Mouse (Mus musculus) small intestine, adult 2 months (tissue): ENCODE results near the gene Aco2. TPM values are rescaled to one million over a fixed set of nuclear protein-coding genes. Genes with fewer than 3 reads are reported as not detected.
"Not testable (repeated sequence)": the region's sequence is repeated elsewhere in the genome, so short reads cannot be mapped to it uniquely, and the experiment has no call there.

Experiments
- H3K27ac ChIP-seq: fragments of 200-500 bp; 2 replicates; pipeline ENCODE4 v1.5.1; 2012; ENCODE audit warnings: low read depth, low read length, control low read depth, inconsistent platforms; ENCODE audit not compliant: insufficient read depth
- H3K27me3 ChIP-seq: fragments of 200-500 bp; 2 replicates; pipeline ENCODE4 v1.6.1; 2012; ENCODE audit warnings: mild to moderate bottlenecking, moderate library complexity, low read length, inconsistent platforms; ENCODE audit not compliant: control insufficient read depth, insufficient read depth
- H3K36me3 ChIP-seq: fragments of 200-500 bp; 2 replicates; pipeline ENCODE4 v1.6.1; 2012; ENCODE audit warnings: mild to moderate bottlenecking, low read length, control low read depth, inconsistent platforms; ENCODE audit not compliant: control insufficient read depth, insufficient read depth
- H3K4me1 ChIP-seq: fragments of 200-500 bp; 2 replicates; pipeline ENCODE4 v1.6.1; 2012; ENCODE audit warnings: low read length, inconsistent platforms, mixed read lengths; ENCODE audit not compliant: control insufficient read depth, insufficient read depth, insufficient read length
- H3K4me3 ChIP-seq: fragments of 200-500 bp; 2 replicates; pipeline ENCODE4 v1.5.1; 2012; ENCODE audit warnings: low read depth, mild to moderate bottlenecking, control low read depth, inconsistent platforms, low read length, moderate library complexity
- CTCF ChIP-seq: fragments of 200-500 bp; IDR thresholded peaks from 2 replicates; pipeline ENCODE4 v1.5.1; 2012; ENCODE audit warnings: low read depth, mild to moderate bottlenecking, control low read depth, inconsistent platforms, low read length, moderate library complexity, mixed read lengths; ENCODE audit not compliant: insufficient replicate concordance, insufficient read length; ENCODE audit errors: extremely low read depth
- POLR2A ChIP-seq: fragments of 200-500 bp; IDR thresholded peaks from 2 replicates; pipeline ENCODE4 v1.6.1; 2012; ENCODE audit warnings: low read depth, mild to moderate bottlenecking, control low read depth, inconsistent platforms, low read length, moderate library complexity
- WGBS: fragments of 180-500 bp; shearing (Covaris S2); methylation state at CpG from one replicate; pipeline ENCODE4 v1.1.7; 2018; 5-methylcytosine and 5-hydroxymethylcytosine counted together
- polyA plus RNA-seq: library from polyadenylated mRNA; depleted of rRNA; stranded (reverse); fragments of >200 nt; gene quantifications from 2 replicates; pipeline ENCODE4 v1.2.3, GENCODE M21; 2012

Gene Aco2
- polyA plus RNA-seq, 1 experiment, result 416 TPM

DNA sequence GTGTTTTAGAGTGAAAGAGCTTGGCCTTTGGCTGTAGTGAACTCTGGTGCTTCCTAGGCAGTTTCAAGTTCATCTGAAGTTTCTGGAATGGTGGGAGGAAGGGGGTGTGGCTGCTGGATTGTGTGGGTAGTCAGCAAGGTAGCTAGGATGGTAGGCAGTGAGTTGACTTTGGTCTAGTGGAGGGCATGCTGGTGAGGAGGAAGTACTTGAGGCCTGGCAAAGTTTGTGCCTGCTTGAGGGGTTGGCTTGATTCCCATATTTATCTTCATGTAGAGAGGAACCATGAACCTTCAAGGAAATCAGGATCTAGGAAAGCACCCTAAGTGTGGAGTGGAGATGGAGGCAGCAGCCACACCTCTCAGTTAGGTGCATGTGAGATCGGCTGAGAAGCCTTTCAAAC lies 21.9 kb downstream of the Aco2 start:
- Histone ChIP-seq H3K36me3 (peaks cover 62% of the 10 kb centered on the region), H3K4me3 (no peak overlapping the region), H3K27ac (peak overlapping the region; percentile 84), H3K4me1 (peaks cover 34% of the 10 kb centered on the region), H3K27me3 (no peaks in the 10 kb centered on the region)
- TF ChIP-seq CTCF (no peak), POLR2A (no peak)
- WGBS, result 23% methylated on average over 1 of the region's 1 CpGs

DNA sequence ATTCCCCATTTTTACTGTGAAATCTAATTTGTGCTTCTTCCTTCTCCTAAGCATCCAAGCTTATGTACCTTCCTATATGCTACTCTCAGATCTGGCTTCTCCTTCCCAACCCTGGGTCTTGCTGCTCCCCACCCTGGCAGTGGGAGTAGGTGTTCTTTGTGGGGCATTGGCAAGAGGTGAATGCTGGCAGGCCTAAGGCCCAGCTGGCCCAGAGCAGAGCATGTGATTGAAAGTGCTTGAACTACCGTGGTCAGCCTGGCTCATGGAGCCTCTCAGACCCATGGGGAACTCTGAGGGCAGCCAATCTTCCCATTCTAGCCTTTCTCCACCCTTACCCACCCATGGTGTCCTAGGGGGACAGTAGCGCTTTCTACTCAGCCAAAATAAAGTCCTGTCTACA lies 24.3 kb downstream of the Aco2 start:
- TF ChIP-seq POLR2A (no peak), CTCF (no peak)
- peaks cover 59% of the 10 kb centered on the region for H3K36me3 ChIP-seq
- H3K27me3 ChIP-seq, result no peaks in the 10 kb centered on the region
- WGBS, result 67% methylated on average over 2 of the region's 2 CpGs
- H3K4me3 ChIP-seq, result no peak overlapping the region
- H3K27ac ChIP-seq, result no peak overlapping the region
- H3K4me1 ChIP-seq, result peaks cover 38% of the 10 kb centered on the region

DNA sequence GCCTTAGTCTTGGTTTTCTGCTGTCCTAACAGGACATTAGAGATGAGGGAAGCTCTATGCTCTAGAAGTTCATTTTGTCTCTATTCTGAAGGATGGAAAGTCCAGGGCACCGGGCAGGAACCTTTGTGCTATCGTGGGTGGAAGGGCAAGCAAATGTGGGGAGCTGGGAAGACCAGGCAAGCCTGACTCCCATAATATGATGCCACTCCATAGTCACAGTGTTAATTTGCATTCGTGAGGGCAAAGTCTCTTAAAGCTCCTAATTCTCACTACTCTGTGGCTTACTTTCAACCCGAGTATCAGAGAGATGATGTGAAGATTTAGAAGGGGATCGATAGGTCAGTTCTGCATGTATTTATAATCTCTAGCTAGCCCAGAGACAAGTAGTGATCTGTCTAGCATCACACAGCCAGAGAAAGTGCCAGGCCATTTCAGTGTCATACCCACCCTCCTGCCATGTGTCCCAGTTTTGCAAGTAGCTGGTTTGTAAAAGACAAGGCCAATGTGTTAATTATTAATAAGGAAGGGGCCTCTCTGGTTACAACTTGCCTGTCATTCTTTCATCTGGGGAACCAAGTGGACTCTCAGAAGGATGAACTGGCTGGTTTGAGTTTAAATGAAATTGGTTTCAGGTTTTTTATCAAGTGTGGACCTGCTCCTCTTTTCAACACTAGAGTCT lies 25.6 kb downstream of the Aco2 start:
- peaks cover 28% of the 10 kb centered on the region for H3K4me1 ChIP-seq
- H3K4me3 ChIP-seq, result no peak overlapping the region
- TF ChIP-seq CTCF (no peak), POLR2A (no peak)
- peaks cover 61% of the 10 kb centered on the region for H3K36me3 ChIP-seq
- peak overlapping the region; percentile 80 for H3K27ac ChIP-seq
- no peaks in the 10 kb centered on the region for H3K27me3 ChIP-seq
- 39% methylated on average over 5 of the region's 5 CpGs for WGBS

DNA sequence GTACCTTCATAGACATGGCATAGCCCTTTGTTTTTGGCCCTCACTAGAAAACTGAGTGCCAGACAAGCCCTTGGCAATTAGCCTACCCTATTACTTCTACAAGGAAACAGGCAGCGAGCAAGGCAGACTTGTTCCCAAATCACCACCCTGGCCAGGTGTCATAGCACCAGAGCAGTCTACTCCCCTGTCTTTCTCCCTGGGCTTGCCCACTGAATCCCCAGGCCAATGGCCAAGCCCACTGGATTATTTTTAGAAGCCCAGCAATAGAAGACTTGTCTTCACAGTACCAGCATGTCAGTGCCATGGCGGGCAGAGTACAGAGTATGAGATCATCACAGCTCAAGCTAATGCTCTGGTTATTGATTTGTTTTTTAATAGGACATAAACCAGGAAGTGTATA lies 26.6 kb downstream of the Aco2 start:
- Histone ChIP-seq H3K36me3 (peaks cover 67% of the 10 kb centered on the region), H3K4me1 (peaks cover 26% of the 10 kb centered on the region), H3K27ac (peak overlapping the region; percentile 80), H3K4me3 (no peak overlapping the region), H3K27me3 (no peaks in the 10 kb centered on the region)
- 33% methylated on average over 2 of the region's 2 CpGs for WGBS
- no peak for TF ChIP-seq POLR2A
- TF ChIP-seq CTCF, result no peak

DNA sequence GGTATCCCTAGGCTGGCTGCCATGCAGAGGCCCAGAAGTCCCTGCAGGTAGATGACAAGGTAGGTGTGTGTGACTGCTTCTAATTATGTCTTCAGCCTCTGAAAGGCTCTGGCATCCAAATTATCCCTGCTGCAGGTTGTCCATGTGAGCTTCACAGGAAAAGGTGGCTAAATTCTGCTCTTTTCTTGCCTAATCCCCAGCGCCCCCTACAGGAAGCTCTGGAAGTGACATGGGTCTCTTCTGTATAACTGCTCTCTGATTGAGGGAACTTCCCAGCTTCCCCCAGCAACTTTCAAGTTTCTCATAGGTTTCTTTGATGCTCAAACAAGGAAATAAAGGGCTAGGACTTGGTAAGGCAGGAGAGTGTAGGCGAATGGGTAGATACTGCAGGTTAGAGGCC lies 32.8 kb downstream of the Aco2 start:
- no peak overlapping the region for H3K4me3 ChIP-seq
- H3K27ac ChIP-seq, result no peak overlapping the region
- no peaks in the 10 kb centered on the region for H3K27me3 ChIP-seq
- H3K4me1 ChIP-seq, result 0 out of 2 replicates have a peak, but pooled peaks cover 1% of the 10 kb centered on the region
- WGBS, result 39% methylated on average over 2 of the region's 2 CpGs
- TF ChIP-seq POLR2A (no peak), CTCF (peak; percentile 63; the same call in 1 of the 2 replicates)
- H3K36me3 ChIP-seq, result peaks cover 82% of the 10 kb centered on the region

DNA sequence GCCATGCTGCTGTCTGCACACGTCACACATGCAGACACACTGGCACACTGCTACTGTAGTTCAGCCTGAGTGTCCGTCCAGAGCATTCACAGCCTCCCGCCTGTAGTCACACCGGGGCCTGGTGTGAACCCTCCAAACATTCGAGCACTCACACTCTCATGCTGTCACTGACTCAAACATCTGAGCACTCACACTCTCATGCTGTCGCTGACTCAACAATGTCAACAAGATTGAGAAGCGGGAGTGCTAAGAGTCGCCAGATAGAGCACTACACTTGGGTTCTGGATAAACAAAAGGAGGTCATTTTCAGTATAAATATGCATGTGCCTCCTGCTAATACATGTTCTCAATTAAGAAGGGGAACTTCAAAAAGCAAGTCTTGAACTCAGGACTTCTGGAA lies 35.8 kb downstream of the Aco2 start:
- Histone ChIP-seq H3K4me1 (no peaks in the 10 kb centered on the region), H3K36me3 (peaks cover 84% of the 10 kb centered on the region), H3K4me3 (no peak overlapping the region), H3K27ac (no peak overlapping the region), H3K27me3 (no peaks in the 10 kb centered on the region)
- WGBS, result 82% methylated on average over 8 of the region's 8 CpGs
- TF ChIP-seq POLR2A (no peak), CTCF (no peak)

DNA sequence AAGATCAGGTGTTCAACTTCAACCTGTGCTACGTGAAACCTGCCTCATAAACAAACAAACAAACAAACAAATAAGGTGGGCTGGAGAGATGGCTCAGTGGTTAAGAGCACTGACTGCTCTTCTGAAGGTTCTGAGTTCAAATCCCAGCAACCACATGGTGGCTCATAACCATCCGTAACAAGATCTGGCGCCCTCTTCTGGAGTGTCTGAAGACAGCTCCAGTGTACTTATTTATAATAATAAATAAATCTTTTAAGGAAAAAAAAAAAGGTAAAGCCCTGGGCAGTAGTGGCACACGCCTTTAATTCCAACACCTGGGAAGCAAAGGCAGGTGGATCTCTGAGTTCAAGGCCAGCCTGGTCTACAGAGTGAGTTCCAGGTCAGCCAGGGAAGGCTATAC lies 36.7 kb downstream of the Aco2 start:
- WGBS, result 71% methylated on average over 4 of the region's 4 CpGs

More for the DNA sequence above, 36.7 kb downstream of the Aco2 start:
- not testable (repeated sequence) for H3K4me1 ChIP-seq, H3K27ac ChIP-seq, H3K4me3 ChIP-seq, H3K27me3 ChIP-seq
- H3K36me3 ChIP-seq, result peaks cover 84% of the 10 kb centered on the region
